Mouse (Mus musculus) olfactory bulb, adult 2 months (tissue): Measurements from ENCODE around the gene Mtln.

Experiments
- CTCF ChIP-seq: fragments of 200-500 bp; IDR thresholded peaks from 2 replicates; pipeline ENCODE4 v1.5.1; 2012; ENCODE audit warnings: low read depth, mild to moderate bottlenecking, low read length, moderate library complexity; ENCODE audit not compliant: insufficient read depth
- POLR2A ChIP-seq: fragments of 200-500 bp; IDR thresholded peaks from 2 replicates; pipeline ENCODE4 v1.6.1; 2012; ENCODE audit warnings: mild to moderate bottlenecking, low read depth, low read length, moderate library complexity; ENCODE audit not compliant: insufficient read depth

- TF ChIP-seq POLR2A (no peak), CTCF (no peak)
Observed at GRCm38 (mm10) chr2:127757171-127757570, 35.1 kb downstream of the Mtln start.
